Mouse (Mus musculus): Measurements from ENCODE around the gene Dnajc22. TPM values are rescaled to one million over a fixed set of nuclear protein-coding genes. Genes with fewer than 3 reads are reported as not detected.
"Not testable (repeated sequence)": the region's sequence is repeated elsewhere in the genome, so short reads cannot be mapped to it uniquely, and the experiment has no call there.

Dnajc22 gene
- polyA plus RNA-seq (2014; fragmentation: Nextera tagmentation; extraction: Ambion mirVana) = 0.18 and 0.56 TPM in 2 replicates

DNA sequence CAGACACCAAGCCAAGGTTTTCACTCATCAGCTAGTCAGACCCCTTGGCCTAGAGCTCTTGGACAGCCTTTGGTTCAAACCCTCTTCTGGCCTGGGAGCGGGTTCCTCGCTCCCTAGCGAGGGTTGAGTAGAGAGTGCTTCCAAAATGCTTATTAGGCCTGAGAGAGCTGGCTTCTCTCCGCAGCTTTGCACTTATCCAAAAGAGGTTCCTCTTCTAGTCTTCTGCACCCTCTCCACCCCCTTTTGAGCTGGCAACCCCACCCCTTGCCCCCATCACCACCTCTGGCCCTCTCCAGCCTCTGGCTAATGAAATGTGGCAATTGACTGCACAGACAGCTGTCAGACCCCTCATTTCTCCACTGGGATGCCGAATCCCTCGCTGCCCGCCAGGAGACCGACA lies at the start of gene Dnajc22:
Gene Dnajc22, plus strand, starts transcription at position 301 of the 400 bp plus-strand sequence.
- no peaks in the 10 kb centered on the region for H3K36me3 ChIP-seq (replicated peaks; ENCODE audit: control insufficient read depth, insufficient read depth, low read depth, low read length)
- peaks cover 76% of the 10 kb centered on the region for H3K27me3 ChIP-seq (ENCODE audit: control insufficient read depth, insufficient read depth, low read length)
- ATAC-seq (replicated peaks; ENCODE audit: insufficient number of reproducible peaks, low FRiP score, low TSS enrichment, low read depth) (no peak), DNase-seq (ENCODE audit: low spot score) (no peak)
- peak within 1 kb of the TSS; percentile 90 for H3K4me2 ChIP-seq (ENCODE audit: low read depth, low read length)
- WGBS = 10% methylated on average over 8 of the region's 8 CpGs
- H3K27ac ChIP-seq (replicated peaks; ENCODE audit: low read depth, low read length) = peak within 1 kb of the TSS; percentile 13; the same call in 1 of the 2 replicates
- H3K9ac ChIP-seq (replicated peaks; ENCODE audit: low read length) = peak within 1 kb of the TSS; percentile 54
- no peaks in the 10 kb centered on the region for H3K9me3 ChIP-seq (replicated peaks; ENCODE audit: control insufficient read depth, low read length)
- H3K4me3 ChIP-seq (ENCODE audit: low read depth, low read length) = peak within 1 kb of the TSS; percentile 40
- peaks cover 17% of the 10 kb centered on the region for H3K4me1 ChIP-seq (ENCODE audit: control insufficient read depth, insufficient read depth, low read length)

DNA sequence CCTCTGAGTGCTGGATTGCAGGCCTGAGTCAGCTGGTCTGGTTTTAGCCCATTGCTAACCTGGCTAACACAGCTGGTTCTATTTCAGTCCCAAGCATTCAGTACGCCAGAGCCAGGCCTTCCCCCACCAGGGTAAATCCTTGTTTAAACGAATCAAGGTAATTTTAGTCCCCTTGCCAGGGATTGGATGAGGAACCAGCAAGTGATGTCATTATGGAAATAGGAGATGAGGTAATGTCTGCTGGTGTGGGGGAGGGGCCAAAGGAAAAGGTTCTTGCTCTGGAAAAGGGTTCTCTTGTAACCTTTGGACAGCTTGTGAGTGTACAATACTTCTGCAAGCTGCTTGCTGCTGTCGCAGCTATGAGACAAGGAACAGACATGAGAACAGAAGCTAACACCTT lies 48.1 kb upstream of the Dnajc22 start:
- ATAC-seq (replicated peaks; ENCODE audit: insufficient number of reproducible peaks, low FRiP score, low TSS enrichment, low read depth) (no peak), DNase-seq (ENCODE audit: low spot score) (peak; percentile 63)
- Histone ChIP-seq H3K4me1 (ENCODE audit: control insufficient read depth, insufficient read depth, low read length) (no peaks in the 10 kb centered on the region), H3K27ac (replicated peaks; ENCODE audit: low read depth, low read length) (no peak overlapping the region), H3K9me3 (replicated peaks; ENCODE audit: control insufficient read depth, low read length) (no peaks in the 10 kb centered on the region), H3K27me3 (ENCODE audit: control insufficient read depth, insufficient read depth, low read length) (no peaks in the 10 kb centered on the region), H3K9ac (replicated peaks; ENCODE audit: low read length) (no peak overlapping the region), H3K4me2 (ENCODE audit: low read depth, low read length) (no peak overlapping the region), H3K36me3 (replicated peaks; ENCODE audit: control insufficient read depth, insufficient read depth, low read depth, low read length) (no peaks in the 10 kb centered on the region), H3K4me3 (ENCODE audit: low read depth, low read length) (no peak overlapping the region)
- WGBS = 43% methylated on average over 3 of the region's 3 CpGs

DNA sequence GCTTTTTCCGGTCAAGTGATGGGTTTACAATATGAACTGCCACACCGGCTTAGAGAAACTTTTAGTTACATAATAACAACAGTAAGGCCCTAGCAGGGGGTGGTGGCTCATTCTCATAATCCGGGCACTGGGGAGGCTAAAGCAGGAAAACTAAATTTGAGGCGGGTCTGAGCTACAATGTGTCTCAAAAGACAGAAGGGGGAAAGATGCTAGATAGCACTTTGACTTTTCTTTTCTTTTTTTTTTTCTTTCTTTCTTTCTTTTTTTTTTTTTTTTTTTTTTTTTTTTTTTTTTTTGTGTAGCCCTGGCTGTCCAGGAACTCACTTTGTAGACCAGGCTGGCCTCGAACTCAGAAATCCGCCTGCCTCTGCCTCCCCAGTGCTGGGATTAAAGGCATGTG lies 47.2 kb upstream of the Dnajc22 start:
- H3K36me3 ChIP-seq (replicated peaks; ENCODE audit: control insufficient read depth, insufficient read depth, low read depth, low read length); DNase-seq (ENCODE audit: low spot score); H3K4me2 ChIP-seq (ENCODE audit: low read depth, low read length); H3K27ac ChIP-seq (replicated peaks; ENCODE audit: low read depth, low read length); H3K27me3 ChIP-seq (ENCODE audit: control insufficient read depth, insufficient read depth, low read length); H3K4me3 ChIP-seq (ENCODE audit: low read depth, low read length); H3K9me3 ChIP-seq (replicated peaks; ENCODE audit: control insufficient read depth, low read length); H3K4me1 ChIP-seq (ENCODE audit: control insufficient read depth, insufficient read depth, low read length); H3K9ac ChIP-seq (replicated peaks; ENCODE audit: low read length); ATAC-seq (replicated peaks; ENCODE audit: insufficient number of reproducible peaks, low FRiP score, low TSS enrichment, low read depth): not testable (repeated sequence)
- WGBS = 83% methylated on average over 6 of the region's 6 CpGs

DNA sequence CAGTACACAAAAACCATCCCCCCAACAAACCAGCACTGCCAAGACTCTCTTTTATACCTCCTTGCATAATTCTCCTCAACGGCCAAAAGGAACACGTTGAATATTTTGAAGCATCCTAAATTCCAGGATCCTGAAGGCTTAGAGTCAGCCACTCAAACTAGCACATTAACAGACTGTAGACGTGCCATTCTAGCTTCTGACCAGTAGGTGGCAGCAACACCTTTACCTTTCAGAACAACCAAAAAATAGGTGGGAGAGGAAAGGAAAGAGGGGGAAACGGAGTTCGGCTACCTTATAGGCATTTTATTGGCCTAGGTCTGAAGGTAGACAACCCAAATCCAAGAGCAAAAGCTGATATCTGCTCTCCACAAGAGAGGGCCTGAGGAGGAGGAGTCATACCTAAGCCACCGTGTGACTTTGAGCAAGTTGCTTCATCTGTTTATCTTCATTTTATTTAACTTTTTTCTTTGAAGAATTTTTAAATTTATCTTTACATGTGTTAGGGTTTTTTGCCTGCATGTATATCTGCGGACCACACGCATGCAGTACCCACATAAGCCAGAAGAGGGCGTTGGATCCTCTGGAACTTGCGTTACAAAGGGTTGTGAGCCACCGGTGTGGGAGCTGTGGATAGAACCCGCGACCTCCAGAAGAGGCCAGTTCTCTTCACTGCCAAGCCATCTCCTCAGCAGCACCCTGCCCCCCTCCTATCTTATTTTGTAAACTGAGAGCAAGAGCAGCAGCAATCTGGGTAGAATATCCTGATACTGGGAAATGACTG lies 43.3 kb upstream of the Dnajc22 start:
- Histone ChIP-seq H3K4me3 (ENCODE audit: low read depth, low read length) (no peak overlapping the region), H3K36me3 (replicated peaks; ENCODE audit: control insufficient read depth, insufficient read depth, low read depth, low read length) (no peaks in the 10 kb centered on the region), H3K4me1 (ENCODE audit: control insufficient read depth, insufficient read depth, low read length) (no peaks in the 10 kb centered on the region), H3K27ac (replicated peaks; ENCODE audit: low read depth, low read length) (no peak overlapping the region), H3K9ac (replicated peaks; ENCODE audit: low read length) (no peak overlapping the region), H3K27me3 (ENCODE audit: control insufficient read depth, insufficient read depth, low read length) (peaks cover 21% of the 10 kb centered on the region), H3K9me3 (replicated peaks; ENCODE audit: control insufficient read depth, low read length) (no peaks in the 10 kb centered on the region), H3K4me2 (ENCODE audit: low read depth, low read length) (no peak overlapping the region)
- no peak for ATAC-seq (replicated peaks; ENCODE audit: insufficient number of reproducible peaks, low FRiP score, low TSS enrichment, low read depth)
- 32% methylated on average over 13 of the region's 13 CpGs for WGBS
- DNase-seq (ENCODE audit: low spot score) = peak; percentile 87

DNA sequence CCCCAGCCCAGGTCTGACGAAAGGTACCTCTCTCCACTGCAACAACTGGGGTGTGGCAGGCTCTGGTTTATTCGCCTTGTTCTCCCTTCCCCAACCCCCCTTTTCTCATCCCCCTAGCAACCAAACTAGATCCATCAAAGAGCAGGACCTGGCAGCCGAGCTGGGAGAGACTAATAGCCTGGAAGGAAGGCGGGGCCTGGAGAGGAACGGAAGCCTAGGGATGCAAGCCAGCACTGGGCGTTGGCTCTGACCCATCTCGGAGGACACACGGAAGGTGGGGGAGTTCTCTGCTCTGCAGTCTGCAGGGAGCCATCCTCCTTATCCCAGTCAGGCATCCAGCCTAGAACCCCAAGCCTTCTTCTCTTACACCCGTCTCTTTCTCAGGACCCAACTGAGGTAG lies 39.6 kb upstream of the Dnajc22 start:
- H3K4me2 ChIP-seq (ENCODE audit: low read depth, low read length) = no peak overlapping the region
- no peak for DNase-seq (ENCODE audit: low spot score)
- H3K27me3 ChIP-seq (ENCODE audit: control insufficient read depth, insufficient read depth, low read length) = peaks cover 57% of the 10 kb centered on the region
- no peaks in the 10 kb centered on the region for H3K9me3 ChIP-seq (replicated peaks; ENCODE audit: control insufficient read depth, low read length)
- no peak overlapping the region for H3K4me3 ChIP-seq (ENCODE audit: low read depth, low read length)
- peaks cover 4% of the 10 kb centered on the region for H3K4me1 ChIP-seq (ENCODE audit: control insufficient read depth, insufficient read depth, low read length)
- H3K9ac ChIP-seq (replicated peaks; ENCODE audit: low read length) = no peak overlapping the region
- ATAC-seq (replicated peaks; ENCODE audit: insufficient number of reproducible peaks, low FRiP score, low TSS enrichment, low read depth) = no peak
- no peak overlapping the region for H3K27ac ChIP-seq (replicated peaks; ENCODE audit: low read depth, low read length)
- 12% methylated on average over 9 of the region's 9 CpGs for WGBS
- H3K36me3 ChIP-seq (replicated peaks; ENCODE audit: control insufficient read depth, insufficient read depth, low read depth, low read length) = no peaks in the 10 kb centered on the region

DNA sequence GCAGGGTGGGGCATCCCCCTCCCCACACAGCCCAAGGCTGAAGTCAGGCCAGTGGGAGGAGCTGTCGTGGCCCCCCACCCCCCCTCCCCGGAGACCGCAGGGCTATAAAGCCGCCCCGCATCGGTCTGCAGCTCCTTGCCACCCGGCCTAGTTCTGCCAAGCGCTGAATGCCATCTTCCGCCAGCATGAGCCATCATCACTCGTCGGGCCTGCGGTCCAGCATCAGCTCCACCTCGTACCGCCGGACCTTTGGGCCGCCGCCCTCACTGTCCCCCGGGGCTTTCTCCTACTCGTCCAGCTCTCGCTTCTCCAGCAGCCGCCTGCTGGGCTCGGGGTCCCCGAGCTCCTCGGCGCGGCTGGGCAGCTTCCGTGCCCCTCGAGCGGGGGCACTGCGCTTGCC lies 37.9 kb upstream of the Dnajc22 start, which contains the start of gene Prph:
Gene Prph, plus strand, starts transcription at position 135 of the 400 bp plus-strand sequence.
- 3% methylated on average over 29 of the region's 30 CpGs for WGBS
- Histone ChIP-seq H3K36me3 (replicated peaks; ENCODE audit: control insufficient read depth, insufficient read depth, low read depth, low read length) (no peaks in the 10 kb centered on the region), H3K27me3 (ENCODE audit: control insufficient read depth, insufficient read depth, low read length) (peaks cover 60% of the 10 kb centered on the region), H3K27ac (replicated peaks; ENCODE audit: low read depth, low read length) (no peak within 1 kb of the TSS), H3K9ac (replicated peaks; ENCODE audit: low read length) (no peak within 1 kb of the TSS; the same call in 1 of the 2 replicates), H3K9me3 (replicated peaks; ENCODE audit: control insufficient read depth, low read length) (no peaks in the 10 kb centered on the region), H3K4me2 (ENCODE audit: low read depth, low read length) (peak within 1 kb of the TSS; percentile 60), H3K4me1 (ENCODE audit: control insufficient read depth, insufficient read depth, low read length) (peaks cover 4% of the 10 kb centered on the region), H3K4me3 (ENCODE audit: low read depth, low read length) (peak within 1 kb of the TSS; percentile 31)
- DNase-seq (ENCODE audit: low spot score) (no peak), ATAC-seq (replicated peaks; ENCODE audit: insufficient number of reproducible peaks, low FRiP score, low TSS enrichment, low read depth) (no peak)

DNA sequence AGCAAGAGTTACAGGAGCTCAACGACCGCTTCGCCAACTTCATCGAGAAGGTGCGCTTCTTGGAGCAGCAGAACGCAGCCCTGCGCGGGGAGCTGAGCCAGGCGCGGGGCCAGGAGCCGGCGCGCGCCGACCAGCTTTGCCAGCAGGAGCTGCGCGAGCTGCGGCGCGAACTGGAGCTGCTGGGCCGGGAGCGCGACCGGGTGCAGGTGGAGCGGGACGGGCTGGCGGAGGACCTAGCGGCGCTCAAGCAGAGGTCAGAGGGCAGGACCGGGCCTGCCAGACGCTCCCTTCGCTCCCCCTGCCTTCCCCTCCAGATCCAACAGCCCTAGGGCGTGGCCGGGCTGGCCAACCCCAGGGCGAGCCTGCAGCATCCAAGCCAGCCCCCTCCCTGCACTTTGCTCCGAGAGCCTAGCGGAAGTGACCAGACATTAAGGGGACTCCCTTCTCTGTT lies 37.4 kb upstream of the Dnajc22 start:
- DNase-seq (ENCODE audit: low spot score) (peak; percentile 53), ATAC-seq (replicated peaks; ENCODE audit: insufficient number of reproducible peaks, low FRiP score, low TSS enrichment, low read depth) (0 out of 2 replicates have a peak, but pooled peaks have one; percentile 16)
- H3K9me3 ChIP-seq (replicated peaks; ENCODE audit: control insufficient read depth, low read length) = no peaks in the 10 kb centered on the region
- no peaks in the 10 kb centered on the region for H3K36me3 ChIP-seq (replicated peaks; ENCODE audit: control insufficient read depth, insufficient read depth, low read depth, low read length)
- under 1% methylated on average over 36 of the region's 37 CpGs for WGBS
- peak overlapping the region; percentile 31 for H3K4me3 ChIP-seq (ENCODE audit: low read depth, low read length)
- no peak overlapping the region; the same call in 1 of the 2 replicates for H3K9ac ChIP-seq (replicated peaks; ENCODE audit: low read length)
- H3K4me1 ChIP-seq (ENCODE audit: control insufficient read depth, insufficient read depth, low read length) = peaks cover 4% of the 10 kb centered on the region
- H3K4me2 ChIP-seq (ENCODE audit: low read depth, low read length) = peak overlapping the region; percentile 60
- no peak overlapping the region for H3K27ac ChIP-seq (replicated peaks; ENCODE audit: low read depth, low read length)
- H3K27me3 ChIP-seq (ENCODE audit: control insufficient read depth, insufficient read depth, low read length) = peaks cover 60% of the 10 kb centered on the region

DNA sequence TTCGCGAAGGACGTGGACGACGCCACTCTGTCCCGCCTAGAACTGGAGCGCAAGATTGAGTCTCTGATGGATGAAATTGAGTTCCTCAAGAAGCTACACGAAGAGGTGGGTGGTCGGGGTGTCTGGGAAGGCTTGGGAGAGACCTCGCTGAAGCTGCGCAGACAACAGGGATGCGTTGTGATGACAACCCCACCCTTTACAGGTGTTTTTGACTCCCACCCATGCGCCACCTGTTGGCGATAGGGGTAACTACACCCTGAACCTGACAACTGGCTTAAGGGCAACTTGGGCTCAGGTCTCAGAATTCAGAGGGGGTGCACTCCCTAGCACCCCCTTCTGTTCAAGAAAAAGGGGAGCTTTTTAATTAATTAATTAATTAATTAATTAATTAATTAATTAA lies 36.6 kb upstream of the Dnajc22 start:
- Histone ChIP-seq H3K36me3 (replicated peaks; ENCODE audit: control insufficient read depth, insufficient read depth, low read depth, low read length) (no peaks in the 10 kb centered on the region), H3K9me3 (replicated peaks; ENCODE audit: control insufficient read depth, low read length) (no peaks in the 10 kb centered on the region), H3K9ac (replicated peaks; ENCODE audit: low read length) (no peak overlapping the region), H3K4me1 (ENCODE audit: control insufficient read depth, insufficient read depth, low read length) (peaks cover 4% of the 10 kb centered on the region), H3K27ac (replicated peaks; ENCODE audit: low read depth, low read length) (no peak overlapping the region), H3K4me3 (ENCODE audit: low read depth, low read length) (peak overlapping the region; percentile 31; the same call in 1 of the 2 replicates), H3K27me3 (ENCODE audit: control insufficient read depth, insufficient read depth, low read length) (peaks cover 60% of the 10 kb centered on the region), H3K4me2 (ENCODE audit: low read depth, low read length) (no peak overlapping the region)
- no peak; the same call in 1 of the 2 replicates for ATAC-seq (replicated peaks; ENCODE audit: insufficient number of reproducible peaks, low FRiP score, low TSS enrichment, low read depth)
- 5% methylated on average over 14 of the region's 14 CpGs for whole genome bisulfite sequencing
- peak; percentile 67 for DNase-seq (ENCODE audit: low spot score)

Measured in embryonic facial prominence, embryonic 11.5 days (tissue).